10 mouse cellular contexts compared by ENCODE assay signal in genomic region chr8:3862736-3863135, GRCm38 (mm10). TPM values are rescaled to one million over a fixed set of nuclear protein-coding genes. Genes with fewer than 3 reads are reported as not detected.
"Had no signal": no experiment of that assay in that cellular context is flagged by ENCODE, and none has a peak within 500 bp of the region (broad histone marks: within the 10 kb centered on the region; RNA-seq: fewer than 3 reads in every experiment).

No protein-coding gene starts in this region.

RNA-seq across cellular contexts. Expression of gene Cd209e, which starts 8.6 kb away (rescaled TPM):
- total RNA-seq: neutrophil, adult 5-6 weeks had no signal
- polyA plus RNA-seq: neural tube, embryonic 13.5 days; neural tube, embryonic 14.5 days; neural tube, embryonic 15.5 days; small intestine, adult 2 months; stomach, embryonic 14.5 days; stomach, embryonic 15.5 days; stomach, embryonic 16.5 days; stomach, postnatal 0 days; testis, adult 2 months had no signal

RNA-seq across cellular contexts. Expression of gene Cd209d, which starts 15.6 kb away (rescaled TPM):
- total RNA-seq: neutrophil, adult 5-6 weeks had no signal
- polyA plus RNA-seq: neural tube, embryonic 13.5 days; neural tube, embryonic 14.5 days; neural tube, embryonic 15.5 days; small intestine, adult 2 months; stomach, embryonic 14.5 days; stomach, embryonic 15.5 days; stomach, embryonic 16.5 days; stomach, postnatal 0 days; testis, adult 2 months had no signal
